Comparison of ENCODE assay signal across 8 mouse cellular contexts in genomic region chr11:61091642-61092262, GRCm38 (mm10). TPM values are rescaled to one million over a fixed set of nuclear protein-coding genes. Genes with fewer than 3 reads are reported as not detected.
DNase-seq lines count a peak whose midpoint lies in the region; ATAC-seq and TF ChIP-seq lines count a peak whose summit lies in the region.
"Had no signal": no experiment of that assay in that cellular context is flagged by ENCODE, and none has a peak within 500 bp of the region (broad histone marks: within the 10 kb centered on the region; RNA-seq: fewer than 3 reads in every experiment).

No protein-coding gene starts in this region.

- no peak overlapping the region for H3K4me2 ChIP-seq in forebrain, embryonic 16.5 days (ENCODE audit: low read length)
- H3K4me2 ChIP-seq: limb, embryonic 13.5 days had no signal

- no peak overlapping the region for H3K9ac ChIP-seq in forebrain, embryonic 16.5 days (replicated peaks; ENCODE audit: low read depth, low read length)
- H3K9ac ChIP-seq: limb, embryonic 13.5 days had no signal

- 12% methylated on average over 7 of the region's 7 CpGs for WGBS in forebrain, embryonic 16.5 days
- WGBS in lung, adult 2 months, result 28% methylated on average over 7 of the region's 7 CpGs

- peak; percentile 63 for ATAC-seq in forebrain, embryonic 16.5 days

- no peak overlapping the region for H3K27ac ChIP-seq in forebrain, embryonic 16.5 days (ENCODE audit: low read length)
- H3K27ac ChIP-seq: limb, embryonic 13.5 days had no signal

- 0 out of 2 replicates have a peak, but pooled peaks cover 3% of the 10 kb centered on the region for H3K4me1 ChIP-seq in forebrain, embryonic 16.5 days (replicated peaks; ENCODE audit: control insufficient read depth, insufficient read depth, low read length)
- no peaks in the 10 kb centered on the region for H3K4me1 ChIP-seq in lung, adult 2 months (ENCODE audit: control insufficient read depth, insufficient read depth, low read length)
- H3K4me1 ChIP-seq: limb, embryonic 13.5 days had no signal

- no peaks in the 10 kb centered on the region for H3K27me3 ChIP-seq in forebrain, embryonic 16.5 days (replicated peaks; ENCODE audit: control insufficient read depth, insufficient read depth, low read length)
- H3K27me3 ChIP-seq: limb, embryonic 13.5 days had no signal

- H3K9me3 ChIP-seq in forebrain, embryonic 16.5 days (ENCODE audit: control insufficient read depth, low read length), result no peaks in the 10 kb centered on the region
- H3K9me3 ChIP-seq: limb, embryonic 13.5 days had no signal

- no peaks in the 10 kb centered on the region for H3K36me3 ChIP-seq in forebrain, embryonic 16.5 days (ENCODE audit: control insufficient read depth, insufficient read depth)
- H3K36me3 ChIP-seq: limb, embryonic 13.5 days had no signal

- no peak overlapping the region for H3K4me3 ChIP-seq in forebrain, embryonic 16.5 days (replicated peaks; ENCODE audit: low read length)
- no peak overlapping the region for H3K4me3 ChIP-seq in lung, adult 2 months (replicated peaks; ENCODE audit: extremely low read depth, low read depth, low read length)
- H3K4me3 ChIP-seq: limb, embryonic 13.5 days had no signal

- DNase-seq in 416B (ENCODE audit: low read depth), result peak; percentile 70
- peak; percentile 52 for DNase-seq in CD4-positive helper T cell, adult 2 months (ENCODE audit: low read depth, low spot score)
- peak; percentile 59 for DNase-seq in brain, embryonic 18.5 days (ENCODE audit: low read depth, low spot score)
- DNase-seq in kidney, postnatal 10 days, result peak; percentile 89
- DNase-seq in lung, adult 2 months, result peak; percentile 55
- DNase-seq in retina, postnatal 7 days (ENCODE audit: low read depth, low spot score), result peak; percentile 74

- TF ChIP-seq POLR2A in lung, adult 2 months (IDR thresholded peaks at IDR 0.05; ENCODE audit: borderline replicate concordance, extremely low read depth, low read depth, low read length), result no peak

- TF ChIP-seq CTCF in lung, adult 2 months (IDR thresholded peaks at IDR 0.05; ENCODE audit: insufficient read depth, low read length), result peak; percentile 77

RNA-seq across cellular contexts. Expression of gene Tnfrsf13b, which starts 34.8 kb away (rescaled TPM):
- 0.57 and 1.1 TPM in 2 replicates for polyA plus RNA-seq in forebrain, embryonic 16.5 days (2015; fragmentation: Nextera tagmentation; extraction: Ambion mirVana)
- polyA plus RNA-seq in lung, adult 2 months (2012; rRNA removed), result 26.2 and 26.4 TPM in 2 replicates

Comparison
In these comparisons a context has a peak if more than half of its experiments do, and no peak if none do; other contexts are left out.
1. RNA of gene Tnfrsf13b, which starts 34.8 kb away (polyA plus RNA-seq): 26.2 to 26.4 TPM in lung, adult 2 months; 0.57 to 1.1 TPM in forebrain, embryonic 16.5 days; every median in the first group is over 10 times any median in the second.
2. Peak in every context shown above with its lines, with median percentiles within 50 percentile points of each other: DNase-seq.